Mouse (Mus musculus) right cerebral cortex, postnatal 14 days (tissue): ENCODE data around the gene Fam198a.
"Not testable (repeated sequence)": the region's sequence is repeated elsewhere in the genome, so short reads cannot be mapped to it uniquely, and the experiment has no call there.

Source experiments
- DNase-seq: peaks from one replicate; pipeline ENCODE4 v3.0.0; 2022

Gene Fam198a

DNA sequence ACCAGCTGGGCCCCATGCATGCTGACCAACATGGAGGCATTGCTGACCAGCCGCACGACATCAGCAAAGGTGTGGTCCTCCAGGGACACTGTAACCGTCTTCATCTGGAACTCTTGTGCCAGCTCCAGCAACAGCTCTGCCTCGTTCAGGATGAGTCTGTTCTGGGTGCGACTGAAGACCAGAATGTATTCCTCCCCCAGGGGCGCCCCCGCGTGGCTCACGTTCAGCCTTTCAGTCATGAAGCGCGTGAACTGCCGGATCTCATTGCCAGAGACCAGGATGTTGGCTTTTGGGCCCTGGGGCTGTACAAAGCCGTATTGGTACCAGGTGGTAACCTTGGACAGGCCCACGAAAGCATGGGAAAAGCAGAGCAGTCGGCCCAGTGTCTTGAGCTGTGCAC, 31.9 kb downstream of the Fam198a start:
- DNase-seq, result peak; percentile 27

DNA sequence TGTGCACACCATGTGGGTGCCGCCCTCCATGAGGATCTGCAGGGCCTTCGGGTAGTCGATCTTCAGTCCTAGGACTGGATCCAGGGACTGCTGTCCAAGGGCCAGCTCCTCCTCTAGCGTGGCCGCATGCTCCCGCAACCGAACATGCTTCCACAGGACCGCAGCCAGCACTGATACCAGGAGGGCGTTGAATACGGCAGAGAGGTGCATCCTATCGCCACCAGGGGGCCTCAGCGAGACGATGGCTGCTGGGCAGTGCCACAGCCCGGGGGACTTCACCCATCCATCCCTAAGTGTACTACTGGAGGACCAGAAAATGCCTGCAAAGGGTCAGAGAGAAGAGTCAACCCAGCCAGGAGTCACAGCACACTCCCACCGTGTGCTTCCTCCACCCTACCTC, 32.7 kb downstream of the Fam198a start:
- peak; percentile 90 for DNase-seq

- peak; percentile 73 for DNase-seq
Measured at GRCm38 (mm10) chr9:121984465-121985461, 34.0 kb downstream of the Fam198a start.

DNA sequence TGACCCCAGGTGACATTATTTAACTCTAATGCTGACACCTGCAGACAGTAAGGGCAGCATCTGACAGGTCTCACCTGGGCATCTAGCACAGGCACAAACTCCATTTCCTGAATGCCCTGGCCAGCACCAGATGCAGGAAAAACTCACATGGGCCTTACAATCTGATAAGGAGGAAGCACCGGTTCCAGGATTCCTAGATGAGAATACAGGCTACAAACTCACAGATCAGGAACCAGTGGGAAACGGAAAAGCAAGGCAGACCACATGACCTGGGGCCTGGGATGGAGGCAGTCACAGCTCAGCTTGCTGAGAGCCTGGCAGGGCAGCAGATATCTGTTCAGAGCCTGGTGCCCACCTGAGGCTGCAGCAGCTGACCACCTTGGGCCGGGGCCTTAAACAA, 38.1 kb downstream of the Fam198a start:
- DNase-seq, result no peak

DNA sequence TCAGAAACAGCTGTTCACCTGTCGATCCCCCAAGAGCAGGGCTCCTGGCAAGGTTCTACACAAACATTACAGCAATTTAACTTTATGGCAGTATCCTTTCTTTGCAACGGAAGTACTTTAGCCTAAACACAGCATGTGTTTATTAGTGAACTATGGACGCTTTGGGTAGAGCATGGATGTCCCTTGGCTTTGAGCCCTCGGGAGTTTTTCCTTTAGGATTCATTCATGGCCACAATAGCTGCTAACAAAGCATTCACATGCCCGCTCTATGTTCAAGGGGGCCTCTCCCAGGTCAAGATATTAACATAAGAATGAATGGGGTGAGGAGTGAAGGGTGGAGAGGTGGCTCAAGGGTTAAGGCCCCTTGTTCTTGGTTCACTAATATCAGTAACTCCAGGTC, 38.7 kb downstream of the Fam198a start:
- DNase-seq, result no peak

- DNase-seq, result no peak
Measured at GRCm38 (mm10) chr9:121991041-121991440, 40.3 kb downstream of the Fam198a start.

DNA sequence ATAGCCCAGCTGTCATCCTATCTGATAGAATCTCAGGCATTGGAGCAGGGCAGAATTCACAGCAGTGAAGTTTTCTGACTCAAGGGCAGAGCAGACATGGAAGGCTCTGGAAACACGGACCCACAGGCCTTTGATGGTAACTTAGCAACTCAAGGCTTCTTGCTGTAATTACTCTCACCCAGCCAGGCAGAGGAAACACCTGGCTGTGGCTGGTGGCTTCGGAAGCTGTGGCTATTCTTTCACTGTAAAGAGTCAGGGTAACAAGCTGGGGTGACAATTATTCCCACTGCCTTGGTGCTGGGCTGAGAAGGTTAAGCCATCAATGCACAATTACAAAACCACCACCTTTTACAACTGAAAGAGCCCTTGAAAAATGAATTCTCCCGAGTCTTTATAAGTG, 42.3 kb downstream of the Fam198a start:
- DNase-seq, result no peak

- no peak for DNase-seq
Measured at GRCm38 (mm10) chr9:121995077-121995476, 44.3 kb downstream of the Fam198a start.

DNA sequence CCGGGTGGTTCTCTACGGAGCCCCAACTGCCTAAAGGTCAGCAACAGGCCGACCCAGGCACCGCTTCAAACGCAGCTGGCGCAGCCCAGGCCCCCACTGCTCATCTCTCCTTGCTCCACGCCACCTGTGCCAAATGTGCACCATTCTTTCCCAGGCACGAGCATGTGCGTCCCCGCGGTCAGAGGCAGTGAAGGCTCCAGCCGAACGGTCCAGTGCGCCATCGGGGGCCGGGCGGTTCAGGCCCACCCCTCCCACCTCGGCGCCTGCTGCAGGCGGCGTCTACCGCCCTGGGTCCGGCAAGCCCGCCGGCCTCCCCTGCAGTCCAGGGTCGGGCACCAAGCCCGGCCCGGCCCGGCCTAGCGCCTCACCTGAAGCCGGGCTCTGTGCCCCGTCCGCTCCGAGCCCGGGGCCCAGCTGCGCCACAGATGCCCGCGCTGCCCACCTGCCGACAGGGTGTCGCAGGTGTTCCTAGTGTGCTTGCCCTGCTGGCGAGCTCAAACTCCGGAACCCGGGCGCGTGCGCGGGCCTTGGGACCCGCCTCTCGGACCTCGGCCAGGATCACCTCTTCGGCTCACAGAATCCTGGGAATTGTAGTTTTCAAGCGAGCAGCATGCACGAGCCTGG, 44.8 kb downstream of the Fam198a start:
- peak; percentile 86 for DNase-seq

GRCm38 (mm10) chr9:121997010-121997409, 46.2 kb downstream of the Fam198a start, which contains the start of gene Pomgnt2:
TSS of gene Pomgnt2 (minus strand) at chr9:121997110.
- no peak for DNase-seq

GRCm38 (mm10) chr9:121997978-121998377, 47.2 kb downstream of the Fam198a start:
- DNase-seq, result no peak

DNA sequence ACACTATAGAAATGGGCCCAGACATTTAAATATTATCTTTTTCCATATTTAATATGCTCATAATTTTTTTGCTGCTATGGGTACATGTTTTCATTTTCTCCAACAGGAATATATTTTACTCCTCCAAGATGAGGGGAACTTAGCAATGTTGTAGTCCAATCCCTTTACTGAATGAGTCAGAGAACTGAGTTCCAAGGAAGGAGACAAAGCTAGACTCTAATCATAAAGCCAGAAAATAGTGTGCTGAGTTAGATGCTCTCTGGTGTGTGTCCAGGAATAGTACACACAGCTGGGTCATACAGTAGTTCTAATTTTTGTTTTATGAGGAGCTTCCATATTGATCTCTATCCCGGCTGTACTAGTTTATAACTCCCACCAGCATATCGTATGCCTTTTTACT, 55.4 kb downstream of the Fam198a start:
- no peak for DNase-seq

DNA sequence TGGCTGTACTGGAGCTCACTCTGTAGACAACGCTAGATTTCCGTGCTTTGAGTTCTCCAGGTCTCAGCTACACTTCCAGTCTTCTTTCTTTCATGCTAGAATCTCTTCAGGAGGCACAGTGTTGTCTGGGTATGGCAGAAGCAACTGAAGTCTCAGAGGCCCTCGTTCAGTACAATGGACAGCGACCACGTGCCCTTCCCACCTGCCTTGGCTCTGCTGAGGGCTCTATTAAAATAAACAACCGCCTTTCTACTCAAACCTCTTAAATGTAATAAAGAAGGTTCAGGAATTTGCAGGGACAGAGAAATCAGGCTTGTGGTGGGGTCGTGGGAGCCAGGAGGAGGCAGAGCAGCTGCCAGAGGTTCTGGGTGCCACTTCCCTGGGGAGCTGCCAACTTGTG, 55.8 kb downstream of the Fam198a start:
- no peak for DNase-seq

DNA sequence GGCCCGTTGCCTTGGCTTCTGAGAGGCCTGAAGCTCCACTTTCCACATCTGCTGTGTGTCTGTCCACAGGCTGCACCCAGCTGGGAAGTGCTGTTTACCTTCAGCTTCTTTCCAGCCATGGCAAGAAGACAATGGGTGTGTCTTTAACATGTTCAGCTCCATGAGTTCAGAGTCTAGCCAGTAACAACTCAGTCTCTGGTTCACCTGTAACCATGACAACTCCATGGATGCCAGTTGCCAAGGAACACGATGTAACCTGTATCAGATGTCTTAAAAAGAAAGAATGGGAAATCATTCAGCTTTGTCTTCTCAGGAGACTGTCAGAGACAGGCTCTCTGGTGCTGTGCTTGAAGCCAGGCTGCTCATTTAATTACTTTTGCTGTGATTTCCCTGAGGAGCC, 58.1 kb downstream of the Fam198a start:
- DNase-seq, result no peak

- no peak for DNase-seq
Measured at GRCm38 (mm10) chr9:122010751-122011150, 60.0 kb downstream of the Fam198a start.

GRCm38 (mm10) chr9:122012816-122013215, 62.0 kb downstream of the Fam198a start:
- no peak for DNase-seq

DNA sequence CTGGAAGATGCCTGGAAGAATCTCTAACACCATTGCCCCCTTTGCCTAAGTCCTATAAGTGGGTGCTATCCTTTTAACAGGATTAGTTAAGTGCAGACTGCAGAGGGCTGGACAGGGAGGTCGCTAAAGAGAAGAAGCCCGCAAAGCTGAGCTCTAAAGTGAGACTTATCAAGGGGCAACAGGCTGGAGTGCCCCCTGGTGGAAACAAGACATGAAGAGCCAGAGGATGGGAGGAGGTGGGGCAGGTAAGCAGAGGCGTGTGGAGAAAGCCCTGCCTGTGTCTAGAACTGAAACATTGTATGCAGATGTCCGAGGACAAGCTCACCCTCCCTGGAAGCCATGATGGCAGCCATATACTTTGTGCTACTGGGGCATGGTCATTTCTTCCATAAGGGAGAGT, 62.8 kb downstream of the Fam198a start:
- no peak for DNase-seq

- DNase-seq, result peak; percentile 86
Measured at GRCm38 (mm10) chr9:122014241-122014667, 63.5 kb downstream of the Fam198a start.

GRCm38 (mm10) chr9:122018079-122018478, 67.3 kb downstream of the Fam198a start:
- DNase-seq, result no peak

DNA sequence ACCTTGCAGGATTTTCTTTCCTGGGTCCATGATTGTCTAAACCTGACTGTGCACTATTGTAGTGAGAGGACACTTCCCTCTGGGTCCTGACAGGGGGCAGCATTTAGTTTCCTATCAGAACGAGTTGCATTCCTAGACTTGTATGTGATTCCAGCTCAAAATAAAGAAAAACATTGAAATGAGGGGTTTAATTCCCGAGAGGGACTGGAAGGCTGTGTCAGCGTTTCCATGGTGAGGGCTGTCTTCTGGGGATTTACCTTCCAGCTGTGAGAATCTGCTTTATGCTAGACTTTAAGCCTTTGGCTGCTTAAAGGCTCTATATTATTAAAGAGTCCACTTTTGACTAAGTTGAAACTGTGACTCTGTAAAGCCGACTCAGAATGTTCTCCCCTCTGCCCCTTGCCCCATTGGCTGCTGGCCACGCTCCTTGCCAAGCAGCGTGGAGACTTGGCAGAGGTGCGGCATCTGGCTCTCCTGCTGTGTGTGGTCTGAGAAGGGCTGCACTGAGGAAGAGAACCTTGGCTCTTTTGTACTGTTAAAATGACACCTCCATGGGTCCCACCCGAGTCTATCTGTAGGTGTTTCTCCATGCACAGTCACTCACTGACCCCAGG, 68.1 kb downstream of the Fam198a start:
- DNase-seq, result peak; percentile 49

- no peak for DNase-seq
Measured at GRCm38 (mm10) chr9:122020321-122020720, 69.5 kb downstream of the Fam198a start.

DNA sequence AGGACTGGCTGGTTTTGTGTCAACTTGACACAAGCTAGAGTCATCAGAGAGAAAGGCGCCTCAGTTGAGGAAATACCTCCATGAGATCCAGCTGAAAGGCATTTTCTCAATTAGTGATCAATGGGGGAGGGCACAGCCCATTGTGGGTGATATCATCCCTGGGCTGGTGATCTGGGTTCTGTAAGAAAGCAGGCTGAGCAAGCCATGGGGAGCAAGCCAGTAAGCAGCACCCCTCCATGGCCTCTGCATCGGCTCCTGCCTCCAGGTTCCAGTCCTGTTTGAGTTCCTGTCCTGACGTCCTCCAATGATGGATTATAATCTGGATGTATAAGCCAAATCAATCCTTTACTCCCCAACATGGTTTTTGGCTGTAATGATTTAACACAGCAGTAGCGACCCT, 70.4 kb downstream of the Fam198a start:
- DNase-seq, result not testable (repeated sequence)

DNA sequence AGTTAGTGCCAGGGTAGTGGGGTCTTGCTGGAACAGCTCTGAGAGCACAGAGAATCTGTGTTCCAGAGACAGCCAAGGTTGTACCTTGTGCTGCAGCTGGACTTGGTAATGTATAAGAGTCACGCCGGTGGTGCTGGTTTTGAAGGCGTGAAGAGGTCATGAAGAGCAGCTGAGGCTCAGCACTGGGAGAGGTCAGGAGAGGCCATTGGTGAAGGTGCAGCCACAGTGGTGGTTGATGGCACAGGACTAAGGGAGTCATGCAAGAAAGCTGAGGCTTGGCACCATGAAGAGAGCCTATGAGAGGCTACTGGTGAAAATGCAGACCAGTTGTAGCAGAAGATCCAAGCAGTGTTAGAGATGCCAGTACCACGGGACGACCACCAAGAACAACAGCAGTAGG, 70.8 kb downstream of the Fam198a start:
- DNase-seq, result no peak

DNA sequence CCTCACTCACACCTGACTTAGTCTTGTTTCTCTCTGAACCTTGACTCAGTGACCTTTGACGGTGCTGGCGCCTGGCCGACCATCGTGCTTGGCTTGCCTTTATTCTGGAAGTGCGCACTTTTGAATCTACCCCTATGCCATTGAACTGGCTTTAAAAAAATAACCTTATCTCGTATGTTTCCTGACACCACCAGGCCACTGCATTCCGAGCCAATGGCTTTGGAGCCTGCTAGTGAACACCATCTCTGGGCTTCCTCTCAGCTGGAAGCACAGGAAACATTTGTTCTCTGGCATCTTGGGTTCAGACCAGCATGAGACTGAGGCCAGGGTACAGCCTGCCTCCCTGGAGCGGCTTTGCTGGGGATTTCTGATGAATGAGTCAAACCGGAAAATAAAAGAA, 72.0 kb downstream of the Fam198a start:
- DNase-seq, result no peak
